Mouse (Mus musculus) lung, embryonic 14.5 days (tissue): Measurements from ENCODE around the gene Insm1. TPM values are rescaled to one million over a fixed set of nuclear protein-coding genes. Genes with fewer than 3 reads are reported as not detected.

Source experiments
- ATAC-seq: fragments of 200-750 bp; cut with Nextera tagmentation; 2 replicates; pipeline ENCODE4 v1.8.0; 2017; ENCODE audit warnings: mild to moderate bottlenecking, moderate TSS enrichment, moderate library complexity; ENCODE audit not compliant: insufficient read depth
- DNase-seq: peaks from one replicate; pipeline ENCODE4 v3.0.0-alpha.2; 2015
- H3K27ac ChIP-seq: fragments of 300-500 bp; sonication (generic); 2 replicates; pipeline ENCODE4 v1.5.1; 2014; ENCODE audit warnings: low read depth, mild to moderate bottlenecking, moderate library complexity
- H3K27me3 ChIP-seq: fragments of 300-500 bp; sonication (generic); 2 replicates; pipeline ENCODE4 v1.6.1; 2014; ENCODE audit warnings: low read length, control low read depth; ENCODE audit not compliant: insufficient read depth
- H3K36me3 ChIP-seq: fragments of 300-500 bp; sonication (generic); 2 replicates; pipeline ENCODE4 v1.6.1; 2014; ENCODE audit warnings: control low read depth; ENCODE audit not compliant: insufficient read depth
- H3K4me1 ChIP-seq: fragments of 300-500 bp; sonication (generic); 2 replicates; pipeline ENCODE4 v1.6.1; 2014; ENCODE audit warnings: antibody characterized with exemption, control low read depth; ENCODE audit not compliant: insufficient read depth
- H3K4me2 ChIP-seq: fragments of 300-500 bp; sonication (generic); 2 replicates; pipeline ENCODE4 v1.6.1; 2014; ENCODE audit warnings: mild to moderate bottlenecking
- H3K4me3 ChIP-seq: fragments of 300-500 bp; sonication (generic); 2 replicates; pipeline ENCODE4 v1.5.1; 2014; ENCODE audit warnings: low read depth, low read length
- H3K9ac ChIP-seq: fragments of 300-500 bp; sonication (generic); 2 replicates; pipeline ENCODE4 v1.6.1; 2014
- H3K9me3 ChIP-seq: fragments of 300-500 bp; sonication (generic); 2 replicates; pipeline ENCODE4 v1.6.1; 2016; ENCODE audit warnings: low read depth, low read length, control low read depth
- CTCF ChIP-seq: IDR thresholded peaks from 2 replicates; pipeline ENCODE4 v1.5.1; 2016; ENCODE audit warnings: antibody characterized with exemption, low read depth
- WGBS: fragments of 180-500 bp; shearing (Covaris S2); extraction: QIAGEN DNeasy Blood & Tissue Kit; methylation state at CpG from one replicate; pipeline ENCODE4 v1.1.7; 2014; 5-methylcytosine and 5-hydroxymethylcytosine counted together
- polyA plus RNA-seq: library from polyadenylated mRNA; unstranded; fragments of >200 nt; fragmentation: Nextera tagmentation; extraction: Ambion mirVana; gene quantifications from 2 replicates; pipeline ENCODE4 v1.2.1, GENCODE M21; 2014

Gene Insm1
- polyA plus RNA-seq, 1 experiment from 2014 or later, result 0.13 TPM

GRCm38 (mm10) chr2:146224141-146224540 lies 2.4 kb downstream of the Insm1 start:
- 0 out of 2 replicates have a peak, but pooled peaks cover 4% of the 10 kb centered on the region for H3K4me1 ChIP-seq
- no peak overlapping the region for H3K4me2 ChIP-seq
- WGBS, result 14% methylated on average over 7 of the region's 7 CpGs
- TF ChIP-seq CTCF, result no peak
- no peaks in the 10 kb centered on the region for H3K9me3 ChIP-seq
- ATAC-seq, result no peak
- H3K27me3 ChIP-seq, result peaks cover 82% of the 10 kb centered on the region
- H3K27ac ChIP-seq, result no peak overlapping the region
- no peak overlapping the region for H3K4me3 ChIP-seq
- DNase-seq, result no peak
- H3K9ac ChIP-seq, result no peak overlapping the region
- H3K36me3 ChIP-seq, result no peaks in the 10 kb centered on the region

- Histone ChIP-seq H3K27ac (no peak overlapping the region), H3K27me3 (peaks cover 68% of the 10 kb centered on the region), H3K9me3 (no peaks in the 10 kb centered on the region), H3K4me3 (no peak overlapping the region), H3K9ac (no peak overlapping the region), H3K4me1 (0 out of 2 replicates have a peak, but pooled peaks cover 4% of the 10 kb centered on the region), H3K36me3 (no peaks in the 10 kb centered on the region), H3K4me2 (no peak overlapping the region)
- ATAC-seq (no peak), DNase-seq (no peak)
- no peak for TF ChIP-seq CTCF
- 17% methylated on average over 6 of the region's 6 CpGs for WGBS
These were observed 4.1 kb downstream of the Insm1 start for GRCm38 (mm10) chr2:146225818-146226217.

DNA sequence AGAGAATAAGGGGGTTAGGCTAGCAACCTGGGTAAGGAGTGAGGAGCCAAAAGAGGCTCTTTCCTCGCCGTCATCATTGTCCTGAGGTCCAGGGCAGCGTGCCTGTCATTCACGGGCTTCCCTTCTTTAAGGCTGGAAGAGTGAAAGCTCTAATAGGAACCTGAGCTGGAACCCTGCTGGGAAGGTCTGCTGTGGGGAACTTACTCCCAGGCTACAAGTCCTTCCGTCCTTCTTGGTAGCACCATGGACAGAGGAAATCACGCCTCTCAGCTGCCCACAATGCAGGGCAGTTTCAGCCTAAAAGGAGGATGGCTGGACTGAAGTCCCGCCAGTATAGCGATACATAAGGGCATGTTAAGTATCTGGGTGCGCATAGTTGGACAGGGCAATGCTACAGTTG lies 4.8 kb downstream of the Insm1 start:
- peak; percentile 91 for DNase-seq
- H3K4me1 ChIP-seq, result 0 out of 2 replicates have a peak, but pooled peaks cover 2% of the 10 kb centered on the region
- peaks cover 61% of the 10 kb centered on the region for H3K27me3 ChIP-seq
- H3K36me3 ChIP-seq, result no peaks in the 10 kb centered on the region
- TF ChIP-seq CTCF, result no peak
- ATAC-seq, result peak; percentile 58; the same call in 1 of the 2 replicates
- H3K9me3 ChIP-seq, result no peaks in the 10 kb centered on the region
- 5% methylated on average over 9 of the region's 9 CpGs for WGBS
- no peak overlapping the region for H3K27ac ChIP-seq
- H3K4me3 ChIP-seq, result no peak overlapping the region
- H3K9ac ChIP-seq, result no peak overlapping the region
- no peak overlapping the region for H3K4me2 ChIP-seq

DNA sequence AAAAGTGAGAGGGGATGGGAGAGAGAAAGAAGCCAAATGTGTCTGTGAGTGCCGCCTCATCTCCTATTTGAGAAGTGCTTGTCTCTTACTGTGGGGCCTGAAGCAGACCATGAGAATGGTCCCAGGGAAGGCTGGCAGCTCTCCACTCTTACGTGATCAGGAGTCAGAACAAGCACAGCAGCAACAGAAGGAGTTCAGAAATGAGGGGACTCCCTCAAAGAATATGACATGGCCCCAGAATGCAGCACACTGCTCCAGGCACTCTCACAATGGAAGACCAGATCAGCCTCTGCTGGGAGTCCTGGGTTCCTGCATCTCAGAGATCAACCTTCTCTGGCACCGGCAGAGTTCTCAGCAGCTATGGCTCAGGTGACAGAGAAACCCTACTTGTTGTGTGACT lies 5.9 kb downstream of the Insm1 start:
- no peak overlapping the region for H3K4me2 ChIP-seq
- no peak overlapping the region for H3K9ac ChIP-seq
- H3K27me3 ChIP-seq, result peaks cover 51% of the 10 kb centered on the region
- no peak for ATAC-seq
- H3K9me3 ChIP-seq, result no peaks in the 10 kb centered on the region
- no peak for TF ChIP-seq CTCF
- H3K4me3 ChIP-seq, result no peak overlapping the region
- no peak overlapping the region for H3K27ac ChIP-seq
- H3K4me1 ChIP-seq, result no peaks in the 10 kb centered on the region
- 49% methylated on average over 3 of the region's 3 CpGs for WGBS
- no peak for DNase-seq
- H3K36me3 ChIP-seq, result no peaks in the 10 kb centered on the region

DNA sequence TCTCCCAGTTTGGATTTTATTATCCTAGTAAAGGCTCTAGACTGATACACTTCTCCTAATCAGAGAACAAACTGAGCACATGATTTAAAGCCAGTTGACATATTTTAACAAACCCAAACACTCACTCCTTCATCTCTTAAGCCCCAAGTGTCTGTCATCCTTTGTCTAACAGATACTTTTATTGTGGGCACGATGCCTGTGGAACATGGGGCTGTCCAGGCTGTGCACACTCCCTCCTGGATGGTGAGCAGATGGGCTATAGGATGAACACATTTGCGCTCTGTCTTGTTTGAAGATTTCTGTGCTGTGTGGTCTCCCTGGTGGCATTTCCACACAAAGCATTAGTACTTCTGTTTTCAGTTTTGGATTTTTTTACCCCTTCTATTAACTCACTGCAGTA lies 6.7 kb downstream of the Insm1 start:
- no peak for TF ChIP-seq CTCF
- peaks cover 43% of the 10 kb centered on the region for H3K27me3 ChIP-seq
- H3K9ac ChIP-seq, result no peak overlapping the region
- DNase-seq, result no peak
- H3K36me3 ChIP-seq, result no peaks in the 10 kb centered on the region
- no peak overlapping the region for H3K27ac ChIP-seq
- no peak overlapping the region for H3K4me3 ChIP-seq
- no peaks in the 10 kb centered on the region for H3K9me3 ChIP-seq
- 67% methylated on average over 2 of the region's 2 CpGs for WGBS
- ATAC-seq, result no peak
- no peak overlapping the region for H3K4me2 ChIP-seq
- no peaks in the 10 kb centered on the region for H3K4me1 ChIP-seq

DNA sequence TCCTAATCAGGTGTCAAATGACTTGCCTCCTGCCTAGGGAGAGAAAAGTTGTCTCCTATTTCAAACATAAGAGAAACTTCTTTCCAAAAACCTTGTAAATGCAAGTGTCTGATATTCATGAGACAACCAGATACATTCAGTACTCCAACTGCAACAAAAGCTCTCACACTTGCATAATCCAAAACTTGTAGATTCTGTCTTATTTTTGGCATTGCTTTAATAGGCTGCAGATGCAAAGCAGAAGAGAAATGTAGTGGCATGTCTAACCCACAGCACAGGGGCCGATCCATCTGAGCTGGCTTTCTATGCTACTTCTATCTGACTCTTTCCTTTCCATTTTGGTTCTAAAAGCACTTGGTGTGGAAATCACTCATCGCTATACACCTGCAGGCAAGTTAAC lies 9.8 kb downstream of the Insm1 start:
- ATAC-seq (no peak), DNase-seq (no peak)
- no peak for TF ChIP-seq CTCF
- H3K9ac ChIP-seq, result no peak overlapping the region
- H3K4me3 ChIP-seq, result no peak overlapping the region
- no peaks in the 10 kb centered on the region for H3K36me3 ChIP-seq
- no peaks in the 10 kb centered on the region for H3K4me1 ChIP-seq
- H3K27ac ChIP-seq, result no peak overlapping the region
- H3K4me2 ChIP-seq, result no peak overlapping the region
- no peaks in the 10 kb centered on the region for H3K9me3 ChIP-seq
- WGBS, result 85% methylated on average over 2 of the region's 2 CpGs
- peaks cover 13% of the 10 kb centered on the region for H3K27me3 ChIP-seq

GRCm38 (mm10) chr2:146239196-146239747 lies 17.6 kb downstream of the Insm1 start:
- no peak for ATAC-seq
- H3K9me3 ChIP-seq, result no peaks in the 10 kb centered on the region
- no peak overlapping the region for H3K4me2 ChIP-seq
- WGBS, result 80% methylated on average over 4 of the region's 4 CpGs
- no peaks in the 10 kb centered on the region for H3K4me1 ChIP-seq
- H3K4me3 ChIP-seq, result no peak overlapping the region
- DNase-seq, result no peak
- no peak for TF ChIP-seq CTCF
- H3K36me3 ChIP-seq, result no peaks in the 10 kb centered on the region
- H3K27me3 ChIP-seq, result no peaks in the 10 kb centered on the region
- no peak overlapping the region for H3K27ac ChIP-seq
- H3K9ac ChIP-seq, result no peak overlapping the region

GRCm38 (mm10) chr2:146244049-146244448 lies 22.3 kb downstream of the Insm1 start:
- no peak for ATAC-seq
- no peaks in the 10 kb centered on the region for H3K4me1 ChIP-seq
- 94% methylated on average over 2 of the region's 2 CpGs for WGBS

More at GRCm38 (mm10) chr2:146244049-146244448, 22.3 kb downstream of the Insm1 start:
- H3K36me3 ChIP-seq, result no peaks in the 10 kb centered on the region
- no peak overlapping the region for H3K4me3 ChIP-seq
- no peak for TF ChIP-seq CTCF
- H3K27me3 ChIP-seq, result no peaks in the 10 kb centered on the region
- H3K9ac ChIP-seq, result no peak overlapping the region
- no peaks in the 10 kb centered on the region for H3K9me3 ChIP-seq
- no peak overlapping the region for H3K27ac ChIP-seq
- no peak for DNase-seq
- no peak overlapping the region for H3K4me2 ChIP-seq
